Mouse (Mus musculus): ENCODE measurements around the gene Trmt112. TPM values are rescaled to one million over a fixed set of nuclear protein-coding genes. Genes with fewer than 3 reads are reported as not detected.
A peak's percentile ranks its signal among the peaks of the same experiment; 100 is the strongest.

The Trmt112 gene
- polyA plus RNA-seq, 1 experiment from 2014 or later = 111 TPM

DNA sequence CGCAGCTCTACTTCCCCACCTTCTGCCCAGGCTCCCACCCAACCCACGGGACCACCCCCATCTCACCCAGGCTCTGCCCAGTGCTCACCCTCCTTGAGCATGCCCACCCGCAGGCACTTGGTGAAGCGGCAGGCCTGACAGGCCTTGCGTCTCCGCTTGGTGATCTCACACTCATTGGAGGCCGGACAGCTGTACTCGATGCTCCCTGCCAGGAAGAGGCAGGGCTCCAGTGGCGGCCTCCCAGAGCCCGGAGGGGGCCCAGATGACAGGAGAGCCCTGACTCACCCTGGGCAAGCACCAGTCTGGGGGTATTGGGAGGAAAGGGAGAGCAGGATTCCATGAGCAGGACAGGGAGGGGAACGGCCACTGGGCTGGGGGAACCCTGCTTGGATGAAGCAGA, 4.5 kb downstream of the Trmt112 start:
- no peak for ATAC-seq (ENCODE audit: insufficient read depth, low FRiP score)
- no peak overlapping the region; the same call in 1 of the 2 replicates for H3K9ac ChIP-seq (ENCODE audit: low read length)
- no peak overlapping the region for H3K4me3 ChIP-seq (replicated peaks; ENCODE audit: low read length)
- no peak overlapping the region for H3K4me2 ChIP-seq (ENCODE audit: low read depth, low read length)
- H3K9me3 ChIP-seq (replicated peaks; ENCODE audit: control insufficient read depth, low read length) = no peaks in the 10 kb centered on the region
- H3K27ac ChIP-seq (ENCODE audit: low read length) = no peak overlapping the region; the same call in 1 of the 2 replicates
- H3K27me3 ChIP-seq (ENCODE audit: control insufficient read depth, insufficient read depth, low read length) = no peaks in the 10 kb centered on the region
- no peaks in the 10 kb centered on the region; the same call in 1 of the 2 replicates for H3K36me3 ChIP-seq (ENCODE audit: control insufficient read depth, insufficient read depth, low read length)
- 76% methylated on average over 11 of the region's 11 CpGs for WGBS
- H3K4me1 ChIP-seq (ENCODE audit: control insufficient read depth, insufficient read depth, low read length) = peaks cover 16% of the 10 kb centered on the region

DNA sequence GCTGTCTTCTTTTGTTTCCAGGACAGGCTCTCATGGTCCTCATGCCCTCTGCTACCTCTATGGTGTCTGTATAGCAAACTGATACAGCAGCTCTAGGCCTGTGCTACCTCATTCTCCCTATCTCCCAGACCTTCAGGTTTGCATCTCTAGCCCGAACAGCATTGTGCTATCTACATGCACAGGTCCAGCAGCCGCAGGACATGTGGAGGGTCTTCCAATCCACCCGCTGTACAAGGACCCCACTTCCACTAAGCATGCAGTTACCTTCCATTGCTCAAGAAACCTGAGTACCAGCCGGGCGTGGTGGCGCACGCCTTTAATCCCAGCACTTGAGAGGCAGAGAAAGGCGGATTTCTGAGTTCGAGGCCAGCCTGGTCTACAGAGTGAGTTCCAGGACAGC, 5.0 kb downstream of the Trmt112 start:
- Histone ChIP-seq H3K4me2 (ENCODE audit: low read depth, low read length) (no peak overlapping the region), H3K36me3 (ENCODE audit: control insufficient read depth, insufficient read depth, low read length) (no peaks in the 10 kb centered on the region; the same call in 1 of the 2 replicates), H3K9me3 (replicated peaks; ENCODE audit: control insufficient read depth, low read length) (no peaks in the 10 kb centered on the region), H3K27ac (ENCODE audit: low read length) (no peak overlapping the region; the same call in 1 of the 2 replicates), H3K9ac (ENCODE audit: low read length) (no peak overlapping the region), H3K4me1 (ENCODE audit: control insufficient read depth, insufficient read depth, low read length) (peaks cover 19% of the 10 kb centered on the region), H3K4me3 (replicated peaks; ENCODE audit: low read length) (no peak overlapping the region), H3K27me3 (ENCODE audit: control insufficient read depth, insufficient read depth, low read length) (no peaks in the 10 kb centered on the region)
- 91% methylated on average over 9 of the region's 9 CpGs for WGBS
- no peak for ATAC-seq (ENCODE audit: insufficient read depth, low FRiP score)

DNA sequence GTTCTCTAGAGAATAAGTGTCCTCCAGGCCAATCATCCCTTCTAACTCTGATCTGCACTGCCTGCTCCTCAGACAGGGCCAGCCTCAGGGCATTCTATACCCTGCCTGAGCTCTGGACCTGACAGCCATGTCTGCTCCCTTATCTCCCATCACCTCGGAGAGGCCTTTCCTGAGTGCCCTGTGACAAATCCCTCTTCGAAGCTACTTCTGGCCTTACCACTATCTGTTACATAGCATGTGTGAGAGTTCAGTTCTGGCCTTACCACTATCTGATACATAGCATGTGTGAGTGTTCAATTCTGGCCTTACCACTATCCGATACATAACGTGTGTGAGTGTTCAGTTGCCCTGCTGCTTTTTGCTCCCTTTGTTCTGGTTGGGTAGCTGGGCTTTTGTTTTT, 5.8 kb downstream of the Trmt112 start:
- H3K36me3 ChIP-seq (ENCODE audit: control insufficient read depth, insufficient read depth, low read length) = no peaks in the 10 kb centered on the region; the same call in 1 of the 2 replicates
- no peaks in the 10 kb centered on the region for H3K9me3 ChIP-seq (replicated peaks; ENCODE audit: control insufficient read depth, low read length)
- H3K27me3 ChIP-seq (ENCODE audit: control insufficient read depth, insufficient read depth, low read length) = no peaks in the 10 kb centered on the region
- ATAC-seq (ENCODE audit: insufficient read depth, low FRiP score) = no peak
- no peak overlapping the region for H3K4me2 ChIP-seq (ENCODE audit: low read depth, low read length)
- H3K4me1 ChIP-seq (ENCODE audit: control insufficient read depth, insufficient read depth, low read length) = peaks cover 26% of the 10 kb centered on the region
- no peak overlapping the region for H3K27ac ChIP-seq (ENCODE audit: low read length)
- no peak overlapping the region for H3K9ac ChIP-seq (ENCODE audit: low read length)
- no peak overlapping the region for H3K4me3 ChIP-seq (replicated peaks; ENCODE audit: low read length)
- whole genome bisulfite sequencing = 72% methylated on average over 4 of the region's 4 CpGs

DNA sequence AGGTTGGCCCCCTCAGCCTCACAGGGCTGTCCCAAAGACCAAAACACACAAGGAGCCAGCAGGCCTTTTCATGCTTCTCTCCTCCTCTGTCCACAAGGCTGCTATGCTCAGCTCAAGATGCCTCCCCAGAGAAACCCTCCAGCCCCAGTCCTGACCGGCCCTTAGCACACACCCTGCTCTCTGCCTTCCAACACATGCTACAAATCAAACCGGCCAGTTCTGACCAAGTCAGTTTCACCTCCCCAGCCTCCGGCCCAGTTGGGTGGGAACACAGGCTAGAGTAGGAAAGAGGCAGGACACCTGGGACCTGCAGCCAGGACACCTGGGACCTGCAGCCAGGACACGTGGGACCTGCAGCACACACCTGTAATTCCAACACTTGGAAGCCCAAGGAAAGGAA, 7.0 kb downstream of the Trmt112 start:
- H3K9me3 ChIP-seq (replicated peaks; ENCODE audit: control insufficient read depth, low read length) = no peaks in the 10 kb centered on the region
- no peak overlapping the region for H3K27ac ChIP-seq (ENCODE audit: low read length)
- no peak overlapping the region for H3K4me3 ChIP-seq (replicated peaks; ENCODE audit: low read length)
- ATAC-seq (ENCODE audit: insufficient read depth, low FRiP score) = no peak
- no peak overlapping the region; the same call in 1 of the 2 replicates for H3K9ac ChIP-seq (ENCODE audit: low read length)
- H3K4me2 ChIP-seq (ENCODE audit: low read depth, low read length) = no peak overlapping the region
- no peaks in the 10 kb centered on the region; the same call in 1 of the 2 replicates for H3K36me3 ChIP-seq (ENCODE audit: control insufficient read depth, insufficient read depth, low read length)
- H3K27me3 ChIP-seq (ENCODE audit: control insufficient read depth, insufficient read depth, low read length) = no peaks in the 10 kb centered on the region
- peaks cover 26% of the 10 kb centered on the region for H3K4me1 ChIP-seq (ENCODE audit: control insufficient read depth, insufficient read depth, low read length)
- WGBS = 68% methylated on average over 4 of the region's 4 CpGs

DNA sequence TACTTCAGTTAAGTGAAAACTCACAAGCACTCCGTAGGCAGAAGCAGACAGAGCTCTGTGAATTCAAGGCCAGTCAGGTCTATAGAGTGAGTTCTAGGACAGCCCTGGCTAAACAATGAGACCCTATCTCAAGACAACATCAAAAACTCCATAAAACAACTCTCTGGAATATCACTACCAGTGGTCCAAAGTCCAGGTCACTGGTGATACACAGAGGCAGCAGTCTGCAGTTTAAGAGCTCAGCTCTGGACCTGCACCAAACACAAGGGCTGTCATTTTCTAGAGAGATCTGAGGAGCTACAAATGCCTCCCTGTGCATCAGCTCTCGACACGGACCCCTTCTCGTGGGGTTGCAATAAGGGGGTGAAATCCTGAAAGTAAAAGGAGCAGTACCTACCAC, 8.8 kb downstream of the Trmt112 start:
- Histone ChIP-seq H3K4me2 (ENCODE audit: low read depth, low read length) (no peak overlapping the region), H3K36me3 (ENCODE audit: control insufficient read depth, insufficient read depth, low read length) (no peaks in the 10 kb centered on the region; the same call in 1 of the 2 replicates), H3K9me3 (replicated peaks; ENCODE audit: control insufficient read depth, low read length) (no peaks in the 10 kb centered on the region), H3K27me3 (ENCODE audit: control insufficient read depth, insufficient read depth, low read length) (peaks cover 4% of the 10 kb centered on the region; the same call in 1 of the 2 replicates), H3K27ac (ENCODE audit: low read length) (no peak overlapping the region; the same call in 1 of the 2 replicates), H3K4me3 (replicated peaks; ENCODE audit: low read length) (no peak overlapping the region), H3K4me1 (ENCODE audit: control insufficient read depth, insufficient read depth, low read length) (peaks cover 26% of the 10 kb centered on the region), H3K9ac (ENCODE audit: low read length) (no peak overlapping the region)
- ATAC-seq (ENCODE audit: insufficient read depth, low FRiP score) = no peak
- WGBS = 87% methylated on average over 4 of the region's 4 CpGs

DNA sequence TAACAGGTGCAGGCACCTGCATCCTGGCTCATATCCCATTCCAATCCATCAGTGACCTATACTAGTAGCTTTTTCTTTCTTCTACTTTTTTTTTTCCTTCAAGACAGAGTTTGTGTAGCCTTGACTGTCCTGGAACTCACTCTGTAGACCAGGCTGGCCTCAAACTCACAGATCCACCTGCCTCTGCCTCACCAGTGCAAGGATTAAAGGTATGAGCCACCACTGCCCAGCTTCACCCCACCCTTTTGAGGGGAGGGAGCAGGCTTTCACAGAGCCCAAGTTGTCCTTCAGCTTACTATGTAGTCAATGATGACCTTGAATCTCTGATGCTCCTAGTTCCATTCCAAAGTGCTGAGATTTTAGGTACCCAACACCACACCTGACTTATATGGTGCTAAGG, 9.9 kb downstream of the Trmt112 start:
- no peak overlapping the region for H3K4me2 ChIP-seq (ENCODE audit: low read depth, low read length)

DNA sequence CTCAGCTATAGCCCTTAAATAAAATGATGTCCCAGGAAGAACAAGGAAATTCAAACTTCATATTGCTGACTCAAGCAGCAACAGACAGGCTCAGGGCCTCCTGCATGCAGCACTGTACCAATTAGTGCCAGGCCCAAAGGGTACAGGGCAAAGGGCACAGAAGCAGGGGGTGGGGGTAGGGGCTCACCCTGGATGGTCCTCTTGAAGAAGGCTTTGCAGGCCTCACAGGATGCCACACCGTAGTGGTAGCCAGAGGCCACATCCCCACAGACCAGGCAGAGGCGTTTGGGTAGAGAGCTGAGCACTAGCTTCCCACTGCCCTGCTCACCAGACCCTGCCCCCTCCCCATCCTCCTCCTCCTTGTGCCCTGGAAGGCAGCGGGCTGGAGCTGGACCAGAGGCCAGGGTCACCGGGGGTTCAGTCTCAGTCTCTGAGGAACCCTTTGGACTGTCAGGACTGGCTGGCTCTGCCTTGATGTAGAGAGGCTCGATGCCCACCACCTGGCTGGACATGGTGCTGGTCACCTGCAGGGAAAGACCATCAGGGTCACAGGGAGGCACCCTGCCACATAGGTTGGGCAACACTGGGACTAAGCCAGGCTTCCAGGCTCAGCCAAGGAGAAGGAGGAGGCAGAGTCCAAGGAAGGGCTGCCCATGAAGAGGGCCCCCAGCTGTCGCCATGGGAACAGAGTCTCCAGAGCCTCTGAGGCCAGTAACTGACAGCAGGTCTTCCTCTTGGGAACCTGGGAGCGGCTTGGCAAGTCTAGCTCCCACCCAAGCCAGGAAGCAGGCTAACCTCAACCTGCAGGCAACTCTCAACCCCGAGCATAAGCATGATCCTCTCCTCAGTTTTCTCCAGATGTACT, 10.6 kb downstream of the Trmt112 start:
- Histone ChIP-seq H3K36me3 (ENCODE audit: control insufficient read depth, insufficient read depth, low read length) (no peaks in the 10 kb centered on the region; the same call in 1 of the 2 replicates), H3K4me2 (ENCODE audit: low read depth, low read length) (peak overlapping the region; percentile 78), H3K4me3 (replicated peaks; ENCODE audit: low read length) (peak overlapping the region; percentile 84), H3K9me3 (replicated peaks; ENCODE audit: control insufficient read depth, low read length) (no peaks in the 10 kb centered on the region), H3K4me1 (ENCODE audit: control insufficient read depth, insufficient read depth, low read length) (peaks cover 27% of the 10 kb centered on the region), H3K27me3 (ENCODE audit: control insufficient read depth, insufficient read depth, low read length) (peaks cover 13% of the 10 kb centered on the region), H3K9ac (ENCODE audit: low read length) (peak overlapping the region; percentile 93), H3K27ac (ENCODE audit: low read length) (peak overlapping the region; percentile 92)
- 0 out of 2 replicates have a peak, but pooled peaks have one; percentile 2 for ATAC-seq (ENCODE audit: insufficient read depth, low FRiP score)
- WGBS = 39% methylated on average over 8 of the region's 8 CpGs

More for the DNA sequence above, 9.9 kb downstream of the Trmt112 start:
- Histone ChIP-seq H3K9me3 (replicated peaks; ENCODE audit: control insufficient read depth, low read length) (no peaks in the 10 kb centered on the region), H3K4me3 (replicated peaks; ENCODE audit: low read length) (no peak overlapping the region), H3K9ac (ENCODE audit: low read length) (0 out of 2 replicates have a peak overlapping the region, but pooled peaks have one; percentile 93), H3K36me3 (ENCODE audit: control insufficient read depth, insufficient read depth, low read length) (no peaks in the 10 kb centered on the region; the same call in 1 of the 2 replicates), H3K4me1 (ENCODE audit: control insufficient read depth, insufficient read depth, low read length) (peaks cover 26% of the 10 kb centered on the region), H3K27ac (ENCODE audit: low read length) (peak overlapping the region; percentile 92), H3K27me3 (ENCODE audit: control insufficient read depth, insufficient read depth, low read length) (peaks cover 11% of the 10 kb centered on the region)
- no peak for ATAC-seq (ENCODE audit: insufficient read depth, low FRiP score)

DNA sequence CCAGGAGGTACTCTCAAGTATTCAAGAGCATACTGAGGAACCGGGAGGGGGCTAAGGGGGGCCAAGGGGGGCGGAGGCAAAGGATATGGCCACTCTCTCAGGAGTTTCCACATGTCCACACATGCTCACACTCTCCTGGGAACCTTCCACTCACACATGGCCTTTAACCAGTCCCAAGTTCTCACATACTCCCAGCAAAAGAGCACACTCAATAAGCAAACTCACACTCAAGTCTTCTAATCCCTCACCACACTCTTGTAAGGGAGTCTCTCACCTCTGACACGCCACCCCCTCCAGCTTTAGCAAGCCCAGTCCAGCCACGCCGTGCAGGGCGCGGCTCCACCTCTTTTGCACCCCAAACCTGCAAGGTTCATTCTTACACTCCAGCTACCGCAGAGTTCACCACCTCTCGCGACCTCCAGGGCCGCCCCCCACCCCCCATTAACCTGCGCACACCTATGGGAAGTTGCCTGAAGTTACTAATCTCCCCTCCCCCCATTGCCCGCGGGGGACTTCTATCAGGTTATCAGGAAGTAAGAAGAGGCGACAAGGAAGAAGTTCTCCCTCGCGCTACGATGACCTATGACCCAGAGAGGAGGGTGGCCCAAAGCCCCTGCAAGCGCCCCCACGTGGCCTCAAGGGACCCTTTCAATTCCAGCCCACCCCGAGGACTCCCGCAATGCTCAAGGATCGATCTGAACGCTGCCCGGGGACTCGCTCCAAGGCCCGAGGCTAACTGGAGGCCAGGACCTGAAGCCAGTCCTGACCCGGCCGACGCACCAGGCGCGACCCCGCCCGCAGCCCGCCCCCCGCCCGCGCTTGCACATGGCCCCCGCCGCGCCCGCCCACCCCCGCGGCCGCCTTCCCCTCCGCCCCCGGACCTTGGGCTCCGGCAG, 11.5 kb downstream of the Trmt112 start:
- peak overlapping the region; percentile 93 for H3K9ac ChIP-seq (ENCODE audit: low read length)
- H3K4me3 ChIP-seq (replicated peaks; ENCODE audit: low read length) = peak overlapping the region; percentile 84
- H3K4me1 ChIP-seq (ENCODE audit: control insufficient read depth, insufficient read depth, low read length) = peaks cover 35% of the 10 kb centered on the region
- no peaks in the 10 kb centered on the region for H3K9me3 ChIP-seq (replicated peaks; ENCODE audit: control insufficient read depth, low read length)
- H3K27me3 ChIP-seq (ENCODE audit: control insufficient read depth, insufficient read depth, low read length) = peaks cover 22% of the 10 kb centered on the region
- H3K4me2 ChIP-seq (ENCODE audit: low read depth, low read length) = peak overlapping the region; percentile 78
- H3K36me3 ChIP-seq (ENCODE audit: control insufficient read depth, insufficient read depth, low read length) = no peaks in the 10 kb centered on the region; the same call in 1 of the 2 replicates
- peak overlapping the region; percentile 92 for H3K27ac ChIP-seq (ENCODE audit: low read length)
- 3% methylated on average over 47 of the region's 48 CpGs for WGBS
- no peak for ATAC-seq (ENCODE audit: insufficient read depth, low FRiP score)
